Mouse (Mus musculus): ENCODE data around the gene Tgfb3. TPM values are rescaled to one million over a fixed set of nuclear protein-coding genes. Genes with fewer than 3 reads are reported as not detected.

The Tgfb3 gene
- polyA plus RNA-seq (2011; ENCODE audit: insufficient read depth, insufficient read length, low read depth, missing spikeins): 1.3 and 2.1 TPM in 2 replicates

- Histone ChIP-seq H3K27me3 (ENCODE audit: control insufficient read depth, insufficient read depth, low read length, poor library complexity, severe bottlenecking) (0 out of 2 replicates have a peak, but pooled peaks cover 2% of the 10 kb centered on the region), H3K27ac (ENCODE audit: insufficient read depth, low read length) (no peak within 1 kb of the TSS), H3K4me1 (ENCODE audit: control insufficient read depth, insufficient read depth, low read length) (no peaks in the 10 kb centered on the region), H3K9me3 (replicated peaks; ENCODE audit: control insufficient read depth, insufficient read depth, low read length, poor library complexity, severe bottlenecking) (no peaks in the 10 kb centered on the region), H3K4me3 (ENCODE audit: low read depth, low read length) (peak within 1 kb of the TSS; percentile 76), H3K9ac (ENCODE audit: low read depth, poor library complexity, severe bottlenecking) (peak within 1 kb of the TSS; percentile 60), H3K36me3 (ENCODE audit: control insufficient read depth, insufficient read depth, low read length, poor library complexity, severe bottlenecking) (no peaks in the 10 kb centered on the region)
- no peak for TF ChIP-seq CTCF (IDR thresholded peaks at IDR 0.05; ENCODE audit: low read depth, low read length)
- no peak for TF ChIP-seq POLR2A (IDR thresholded peaks at IDR 0.05; ENCODE audit: insufficient read depth, low read length)
- TF ChIP-seq EP300 (IDR thresholded peaks at IDR 0.05; ENCODE audit: insufficient read depth, low read depth, low read length): no peak
Measured at GRCm38 (mm10) chr12:86078553-86079201, at the start of gene Tgfb3. Gene Tgfb3 (minus strand): TSS chr12:86079041.

- H3K9me3 ChIP-seq (replicated peaks; ENCODE audit: control insufficient read depth, insufficient read depth, low read length, poor library complexity, severe bottlenecking): no peaks in the 10 kb centered on the region
- H3K27me3 ChIP-seq (ENCODE audit: control insufficient read depth, insufficient read depth, low read length, poor library complexity, severe bottlenecking): no peaks in the 10 kb centered on the region
- TF ChIP-seq EP300 (IDR thresholded peaks at IDR 0.05; ENCODE audit: insufficient read depth, low read depth, low read length) (no peak), CTCF (IDR thresholded peaks at IDR 0.05; ENCODE audit: low read depth, low read length) (no peak), POLR2A (IDR thresholded peaks at IDR 0.05; ENCODE audit: insufficient read depth, low read length) (no peak)
- H3K4me1 ChIP-seq (ENCODE audit: control insufficient read depth, insufficient read depth, low read length): no peaks in the 10 kb centered on the region
- no peaks in the 10 kb centered on the region for H3K36me3 ChIP-seq (ENCODE audit: control insufficient read depth, insufficient read depth, low read length, poor library complexity, severe bottlenecking)
- H3K4me3 ChIP-seq (ENCODE audit: low read depth, low read length): no peak overlapping the region
- no peak overlapping the region for H3K9ac ChIP-seq (ENCODE audit: low read depth, poor library complexity, severe bottlenecking)
- no peak overlapping the region for H3K27ac ChIP-seq (ENCODE audit: insufficient read depth, low read length)
Measured at GRCm38 (mm10) chr12:86128122-86128521, 49.3 kb upstream of the Tgfb3 start.

- H3K9me3 ChIP-seq (replicated peaks; ENCODE audit: control insufficient read depth, insufficient read depth, low read length, poor library complexity, severe bottlenecking): no peaks in the 10 kb centered on the region
- no peaks in the 10 kb centered on the region for H3K36me3 ChIP-seq (ENCODE audit: control insufficient read depth, insufficient read depth, low read length, poor library complexity, severe bottlenecking)
- TF ChIP-seq POLR2A (IDR thresholded peaks at IDR 0.05; ENCODE audit: insufficient read depth, low read length): no peak
- TF ChIP-seq CTCF (IDR thresholded peaks at IDR 0.05; ENCODE audit: low read depth, low read length): no peak
- no peak for TF ChIP-seq EP300 (IDR thresholded peaks at IDR 0.05; ENCODE audit: insufficient read depth, low read depth, low read length)
- H3K27me3 ChIP-seq (ENCODE audit: control insufficient read depth, insufficient read depth, low read length, poor library complexity, severe bottlenecking): no peaks in the 10 kb centered on the region
- no peak overlapping the region for H3K9ac ChIP-seq (ENCODE audit: low read depth, poor library complexity, severe bottlenecking)
- no peak overlapping the region for H3K4me3 ChIP-seq (ENCODE audit: low read depth, low read length)
- H3K4me1 ChIP-seq (ENCODE audit: control insufficient read depth, insufficient read depth, low read length): no peaks in the 10 kb centered on the region
- H3K27ac ChIP-seq (ENCODE audit: insufficient read depth, low read length): no peak overlapping the region
Measured at GRCm38 (mm10) chr12:86124016-86124415, 45.2 kb upstream of the Tgfb3 start.

GRCm38 (mm10) chr12:86116295-86116835, 37.5 kb upstream of the Tgfb3 start:
- Histone ChIP-seq H3K36me3 (ENCODE audit: control insufficient read depth, insufficient read depth, low read length, poor library complexity, severe bottlenecking) (no peaks in the 10 kb centered on the region), H3K9me3 (replicated peaks; ENCODE audit: control insufficient read depth, insufficient read depth, low read length, poor library complexity, severe bottlenecking) (no peaks in the 10 kb centered on the region), H3K4me3 (ENCODE audit: low read depth, low read length) (no peak overlapping the region), H3K27ac (ENCODE audit: insufficient read depth, low read length) (no peak overlapping the region), H3K4me1 (ENCODE audit: control insufficient read depth, insufficient read depth, low read length) (no peaks in the 10 kb centered on the region), H3K9ac (ENCODE audit: low read depth, poor library complexity, severe bottlenecking) (no peak overlapping the region), H3K27me3 (ENCODE audit: control insufficient read depth, insufficient read depth, low read length, poor library complexity, severe bottlenecking) (no peaks in the 10 kb centered on the region)
- TF ChIP-seq POLR2A (IDR thresholded peaks at IDR 0.05; ENCODE audit: insufficient read depth, low read length) (no peak), EP300 (IDR thresholded peaks at IDR 0.05; ENCODE audit: insufficient read depth, low read depth, low read length) (no peak), CTCF (IDR thresholded peaks at IDR 0.05; ENCODE audit: low read depth, low read length) (no peak)

- H3K4me1 ChIP-seq (ENCODE audit: control insufficient read depth, insufficient read depth, low read length): no peaks in the 10 kb centered on the region
Measured at GRCm38 (mm10) chr12:86110637-86111036, 31.8 kb upstream of the Tgfb3 start.

DNA sequence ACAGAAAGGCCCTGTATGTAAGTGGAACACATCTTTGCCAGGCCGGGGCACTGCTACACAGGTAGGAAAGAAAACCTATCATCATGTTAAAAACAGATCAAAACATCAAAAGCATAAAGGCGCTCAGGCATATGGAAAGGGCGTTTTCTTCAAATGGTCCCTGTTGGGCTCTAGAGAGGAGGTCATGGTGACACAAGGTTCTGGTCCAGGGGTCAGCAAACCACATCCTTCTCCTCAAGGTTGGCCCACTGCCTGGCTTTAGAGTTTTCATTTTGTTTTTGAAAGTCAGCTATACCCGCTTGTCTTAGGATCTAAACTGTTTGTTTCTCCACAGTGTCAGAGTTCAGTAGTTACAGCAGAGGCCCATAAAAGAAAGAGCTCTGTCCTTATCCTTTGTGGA, 30.7 kb upstream of the Tgfb3 start:
- TF ChIP-seq EP300 (IDR thresholded peaks at IDR 0.05; ENCODE audit: insufficient read depth, low read depth, low read length) (no peak), POLR2A (IDR thresholded peaks at IDR 0.05; ENCODE audit: insufficient read depth, low read length) (no peak), CTCF (IDR thresholded peaks at IDR 0.05; ENCODE audit: low read depth, low read length) (no peak)
- Histone ChIP-seq H3K4me1 (ENCODE audit: control insufficient read depth, insufficient read depth, low read length) (no peaks in the 10 kb centered on the region), H3K36me3 (ENCODE audit: control insufficient read depth, insufficient read depth, low read length, poor library complexity, severe bottlenecking) (no peaks in the 10 kb centered on the region), H3K9ac (ENCODE audit: low read depth, poor library complexity, severe bottlenecking) (no peak overlapping the region), H3K27ac (ENCODE audit: insufficient read depth, low read length) (no peak overlapping the region), H3K4me3 (ENCODE audit: low read depth, low read length) (no peak overlapping the region), H3K27me3 (ENCODE audit: control insufficient read depth, insufficient read depth, low read length, poor library complexity, severe bottlenecking) (no peaks in the 10 kb centered on the region), H3K9me3 (replicated peaks; ENCODE audit: control insufficient read depth, insufficient read depth, low read length, poor library complexity, severe bottlenecking) (no peaks in the 10 kb centered on the region)

More at GRCm38 (mm10) chr12:86110637-86111036, 31.8 kb upstream of the Tgfb3 start:
- no peak for TF ChIP-seq POLR2A (IDR thresholded peaks at IDR 0.05; ENCODE audit: insufficient read depth, low read length)
- no peak for TF ChIP-seq EP300 (IDR thresholded peaks at IDR 0.05; ENCODE audit: insufficient read depth, low read depth, low read length)
- TF ChIP-seq CTCF (IDR thresholded peaks at IDR 0.05; ENCODE audit: low read depth, low read length): no peak
- Histone ChIP-seq H3K9me3 (replicated peaks; ENCODE audit: control insufficient read depth, insufficient read depth, low read length, poor library complexity, severe bottlenecking) (no peaks in the 10 kb centered on the region), H3K36me3 (ENCODE audit: control insufficient read depth, insufficient read depth, low read length, poor library complexity, severe bottlenecking) (no peaks in the 10 kb centered on the region), H3K4me3 (ENCODE audit: low read depth, low read length) (no peak overlapping the region), H3K27me3 (ENCODE audit: control insufficient read depth, insufficient read depth, low read length, poor library complexity, severe bottlenecking) (no peaks in the 10 kb centered on the region), H3K27ac (ENCODE audit: insufficient read depth, low read length) (no peak overlapping the region), H3K9ac (ENCODE audit: low read depth, poor library complexity, severe bottlenecking) (no peak overlapping the region)

Data from ES-Bruce4 (cell line).